Mouse (Mus musculus) small intestine, adult 2 months (tissue): ENCODE results near the gene Hmgb1.

Source experiments
- CTCF ChIP-seq: fragments of 200-500 bp; IDR thresholded peaks from 2 replicates; pipeline ENCODE4 v1.5.1; 2012; ENCODE audit warnings: low read depth, mild to moderate bottlenecking, control low read depth, inconsistent platforms, low read length, moderate library complexity, mixed read lengths; ENCODE audit not compliant: insufficient replicate concordance, insufficient read length; ENCODE audit errors: extremely low read depth
- POLR2A ChIP-seq: fragments of 200-500 bp; IDR thresholded peaks from 2 replicates; pipeline ENCODE4 v1.6.1; 2012; ENCODE audit warnings: low read depth, mild to moderate bottlenecking, control low read depth, inconsistent platforms, low read length, moderate library complexity

DNA sequence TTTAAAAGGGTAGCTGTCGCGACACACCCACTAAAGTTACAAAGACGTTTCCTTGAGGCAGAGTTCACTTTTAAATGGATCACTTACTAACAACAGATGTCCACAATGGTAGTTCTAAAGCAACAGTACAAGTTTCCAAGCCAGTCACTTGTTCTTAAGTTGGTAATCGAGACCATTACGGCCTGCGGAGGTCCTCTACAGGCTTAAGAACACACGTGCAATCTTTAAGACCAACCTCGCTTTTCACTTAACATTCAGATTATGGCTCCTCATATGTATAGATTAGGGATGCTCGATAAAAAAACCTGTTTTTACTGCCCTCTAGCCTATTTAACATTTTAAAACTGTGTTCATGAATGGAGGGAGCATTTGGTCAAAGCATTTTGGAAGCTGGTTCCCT lies 137.6 kb downstream of the Hmgb1 start:
- TF ChIP-seq POLR2A: no peak
- TF ChIP-seq CTCF: no peak
